Mouse (Mus musculus) bone marrow, adult 2 months (tissue): ENCODE measurements around the gene Epc2.

ENCODE experiments used
- CTCF ChIP-seq: fragments of 200-500 bp; IDR thresholded peaks from 2 replicates; pipeline ENCODE4 v1.5.1; 2011; ENCODE audit warnings: low read length, control low read depth; ENCODE audit not compliant: control insufficient read depth, insufficient read depth
- POLR2A ChIP-seq: fragments of 200-500 bp; IDR thresholded peaks from 2 replicates; pipeline ENCODE4 v1.6.1; 2011; ENCODE audit warnings: low read depth, mild to moderate bottlenecking, control low read depth, low read length, borderline replicate concordance; ENCODE audit not compliant: control insufficient read depth

GRCm38 (mm10) chr2:49450467-49450866, 819 bp upstream of the Epc2 start:
- TF ChIP-seq POLR2A (no peak), CTCF (no peak)
